Mouse (Mus musculus) cerebellum, adult 2 months (tissue): ENCODE measurements around the gene Wdfy3.

Experiments
- CTCF ChIP-seq: fragments of 200-500 bp; IDR thresholded peaks from 2 replicates; pipeline ENCODE4 v1.5.1; 2011; ENCODE audit warnings: low read depth, mild to moderate bottlenecking, control low read depth, low read length, moderate library complexity, borderline replicate concordance; ENCODE audit not compliant: insufficient read depth
- POLR2A ChIP-seq: fragments of 200-500 bp; IDR thresholded peaks from 2 replicates; pipeline ENCODE4 v1.6.1; 2011; ENCODE audit warnings: low read length, control low read depth, borderline replicate concordance; ENCODE audit not compliant: insufficient read depth

GRCm38 (mm10) chr5:101986694-101987093, 83.0 kb downstream of the Wdfy3 start:
- TF ChIP-seq CTCF: no peak
- TF ChIP-seq POLR2A: no peak
